Mouse (Mus musculus): ENCODE data around the gene AC109138.7. TPM values are rescaled to one million over a fixed set of nuclear protein-coding genes. Genes with fewer than 3 reads are reported as not detected.

The AC109138.7 gene
- total RNA-seq, 1 experiment from 2014 or later, result not detected

DNA sequence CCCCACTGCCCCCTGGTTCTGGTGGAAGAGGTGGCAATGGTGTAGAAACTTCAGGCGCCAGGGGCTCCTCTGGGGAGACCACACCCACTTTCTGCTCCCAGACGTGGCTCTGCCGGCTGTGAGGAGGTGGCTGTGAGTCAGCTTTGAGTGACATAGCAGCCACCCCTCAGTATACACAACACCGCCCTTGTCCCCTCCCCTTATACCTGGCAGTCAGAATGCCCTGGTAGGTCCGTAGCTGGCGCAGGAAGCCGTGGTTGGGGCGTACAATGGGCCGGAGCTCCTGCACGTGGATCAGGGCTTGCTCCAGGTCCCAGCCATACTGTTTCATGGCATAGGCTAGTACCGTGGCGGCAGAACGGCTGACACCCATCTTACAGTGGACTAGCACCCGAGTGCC, 49.5 kb downstream of the AC109138.7 start:
- peak in 1 of 2 experiments; percentile 26; a peak in 1 of 4 replicates for ATAC-seq (replicated peaks in 1 of 2; ENCODE audit: insufficient read depth in 1 of 2, low FRiP score in 2 of 2, low TSS enrichment in 1 of 2, low read depth in 1 of 2, poor library complexity in 2 of 2, severe bottlenecking in 2 of 2)

DNA sequence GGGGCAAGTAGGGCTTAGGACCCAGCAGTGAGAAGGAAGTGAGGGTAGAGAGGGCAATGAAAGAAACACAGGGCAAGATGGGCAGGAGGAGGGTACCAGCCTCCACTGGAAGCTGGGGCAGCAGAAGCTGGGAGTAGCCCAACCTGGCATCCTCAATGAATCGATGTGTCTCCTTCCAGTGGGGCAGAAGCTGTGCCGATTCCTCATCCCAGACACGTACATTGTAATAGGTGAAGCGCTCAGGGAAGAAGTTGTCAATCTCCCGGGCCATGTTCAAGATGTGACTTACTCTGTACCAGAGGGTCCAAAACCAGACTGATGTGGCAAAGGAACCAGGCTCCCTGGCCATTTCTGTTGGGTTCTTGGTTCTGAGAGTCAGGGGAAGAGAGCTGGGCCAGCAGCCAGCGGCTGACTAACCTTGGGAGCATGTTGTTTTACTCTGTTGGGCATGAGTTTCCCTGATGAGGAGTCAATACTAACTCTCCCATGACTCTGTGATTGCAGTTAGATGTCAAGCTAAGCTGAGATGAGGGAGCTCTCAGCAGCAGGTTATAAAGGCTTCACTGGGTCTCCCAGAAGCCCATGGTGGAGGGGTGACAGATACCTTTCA, 50.1 kb downstream of the AC109138.7 start:
- ATAC-seq (replicated peaks in 1 of 2; ENCODE audit: insufficient read depth in 1 of 2, low FRiP score in 2 of 2, low TSS enrichment in 1 of 2, low read depth in 1 of 2, poor library complexity in 2 of 2, severe bottlenecking in 2 of 2), result no peak

DNA sequence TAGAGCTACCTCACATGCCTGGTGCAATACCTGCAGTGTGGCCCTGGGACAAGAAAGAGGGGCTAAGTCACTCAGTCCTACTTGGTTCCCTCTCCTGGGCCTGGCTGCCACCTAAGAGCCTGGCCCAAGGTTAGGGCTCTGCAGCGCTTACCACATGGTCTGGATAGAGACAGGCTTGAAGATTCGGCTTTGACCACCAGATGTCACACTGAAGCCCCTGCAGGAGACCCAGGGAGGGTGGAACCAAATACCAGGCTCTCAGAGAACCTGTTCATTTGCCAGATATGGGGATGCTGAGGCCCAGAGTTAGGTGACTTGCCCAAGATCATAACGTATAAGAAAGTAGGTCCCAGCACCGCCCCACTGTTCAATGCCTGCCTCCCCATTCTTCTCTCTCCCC, 51.8 kb downstream of the AC109138.7 start:
- no peak for ATAC-seq (replicated peaks in 1 of 2; ENCODE audit: insufficient read depth in 1 of 2, low FRiP score in 2 of 2, low TSS enrichment in 1 of 2, low read depth in 1 of 2, poor library complexity in 2 of 2, severe bottlenecking in 2 of 2)

DNA sequence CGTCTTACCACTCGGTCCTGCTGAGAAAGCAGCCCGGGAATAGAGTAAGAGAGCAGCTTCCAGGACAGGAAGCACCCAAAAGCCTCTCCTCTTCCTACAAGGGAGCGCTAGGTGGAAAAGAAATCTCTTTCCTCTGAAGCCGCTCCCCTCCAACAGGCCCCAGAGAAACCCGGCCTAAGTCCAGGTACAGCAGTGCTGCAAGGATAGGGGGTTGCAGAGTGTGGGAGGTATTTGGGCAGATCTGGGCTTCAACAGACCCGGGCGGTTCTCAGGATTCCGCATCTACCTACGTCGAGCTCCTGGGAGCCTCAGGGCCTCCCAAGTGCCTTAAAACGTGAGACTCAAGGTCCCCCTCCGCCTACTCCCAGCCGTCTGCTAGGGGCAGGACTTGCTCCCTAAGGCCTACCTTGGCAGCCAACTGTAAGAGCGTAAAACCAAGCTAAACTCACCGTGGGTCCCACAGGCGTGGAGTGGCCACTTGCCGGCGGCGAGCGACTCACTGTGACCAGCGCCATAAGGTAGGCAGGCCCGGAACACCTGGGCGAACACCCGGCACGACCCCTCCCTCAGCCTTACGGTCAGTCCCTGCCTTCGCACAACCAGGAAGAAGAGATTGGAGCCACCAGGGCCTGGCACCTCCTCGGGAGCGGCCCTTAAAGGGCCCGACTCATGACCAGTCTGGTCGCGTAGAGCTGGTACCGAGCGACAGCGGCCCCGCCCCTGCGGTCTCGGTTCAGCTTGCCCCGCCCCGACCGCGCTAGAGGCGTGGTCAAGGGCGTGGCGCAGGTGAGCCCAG, 54.6 kb downstream of the AC109138.7 start, which contains the start of gene Ssh3:
Gene Ssh3, minus strand, starts transcription at position 615 of the 796 bp plus-strand sequence.
- ATAC-seq (replicated peaks in 1 of 2; ENCODE audit: insufficient read depth in 1 of 2, low FRiP score in 2 of 2, low TSS enrichment in 1 of 2, low read depth in 1 of 2, poor library complexity in 2 of 2, severe bottlenecking in 2 of 2), result peak; percentile 81 to 83

DNA sequence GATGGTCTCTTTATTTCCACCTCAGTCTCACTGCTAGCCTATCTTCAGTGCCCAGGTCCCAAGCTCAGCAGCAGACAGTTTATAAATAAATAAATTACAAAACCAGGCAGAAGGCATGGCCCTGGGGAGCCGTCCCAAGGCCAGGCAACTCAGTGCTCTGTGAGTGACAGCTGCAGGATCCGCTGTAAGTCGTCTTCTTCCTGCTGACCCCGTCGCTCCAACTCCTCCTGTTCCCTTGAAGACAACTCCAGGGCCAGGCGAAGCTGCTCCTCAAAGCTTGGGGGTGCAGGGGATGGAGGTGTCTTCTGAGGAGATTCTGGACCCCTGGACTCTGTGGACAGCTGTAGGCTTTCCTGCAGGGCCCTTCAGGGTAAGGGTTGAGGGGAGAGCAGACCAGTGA, 56.0 kb downstream of the AC109138.7 start:
- ATAC-seq (replicated peaks in 1 of 2; ENCODE audit: insufficient read depth in 1 of 2, low FRiP score in 2 of 2, low TSS enrichment in 1 of 2, low read depth in 1 of 2, poor library complexity in 2 of 2, severe bottlenecking in 2 of 2), result no peak

DNA sequence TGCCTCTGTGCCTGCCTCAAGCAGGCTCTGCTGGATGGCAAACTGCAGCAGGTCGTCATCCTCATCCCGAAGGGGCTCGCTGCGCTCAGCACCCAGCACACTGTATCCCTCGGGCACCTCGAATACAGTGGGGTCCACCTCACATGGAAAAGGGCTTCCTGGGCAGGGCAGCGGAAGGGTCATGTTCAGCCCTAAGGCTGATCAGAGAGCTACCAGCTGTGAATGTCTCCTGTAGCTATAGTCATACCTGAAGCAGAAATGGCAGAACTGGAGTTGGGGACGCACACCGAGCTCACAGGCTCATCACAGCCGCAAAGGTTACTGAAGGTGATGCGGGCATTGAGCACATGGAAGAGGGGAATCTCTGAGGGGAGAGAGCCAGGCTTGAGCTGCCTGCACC, 56.8 kb downstream of the AC109138.7 start:
- ATAC-seq (replicated peaks in 1 of 2; ENCODE audit: insufficient read depth in 1 of 2, low FRiP score in 2 of 2, low TSS enrichment in 1 of 2, low read depth in 1 of 2, poor library complexity in 2 of 2, severe bottlenecking in 2 of 2), result no peak

DNA sequence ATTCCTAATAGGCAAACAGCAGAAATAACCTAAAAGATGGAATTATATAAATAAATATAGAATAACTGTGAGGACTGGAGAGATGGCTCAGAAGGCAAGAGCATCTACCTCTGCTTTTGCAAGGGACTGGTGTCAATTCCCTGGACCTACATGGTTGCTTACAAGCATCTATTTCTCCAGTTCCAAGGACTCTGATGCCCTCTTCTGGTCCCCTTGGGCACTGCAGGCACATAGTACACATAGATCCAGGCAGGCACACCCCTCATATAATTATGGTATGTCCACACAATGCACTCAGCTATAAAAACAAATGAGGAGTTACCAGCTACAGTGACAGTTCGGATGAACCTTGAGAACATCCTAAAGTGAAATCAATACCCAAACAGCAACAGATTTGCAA, 65.3 kb downstream of the AC109138.7 start:
- no peak for ATAC-seq (replicated peaks in 1 of 2; ENCODE audit: insufficient read depth in 1 of 2, low FRiP score in 2 of 2, low TSS enrichment in 1 of 2, low read depth in 1 of 2, poor library complexity in 2 of 2, severe bottlenecking in 2 of 2)

DNA sequence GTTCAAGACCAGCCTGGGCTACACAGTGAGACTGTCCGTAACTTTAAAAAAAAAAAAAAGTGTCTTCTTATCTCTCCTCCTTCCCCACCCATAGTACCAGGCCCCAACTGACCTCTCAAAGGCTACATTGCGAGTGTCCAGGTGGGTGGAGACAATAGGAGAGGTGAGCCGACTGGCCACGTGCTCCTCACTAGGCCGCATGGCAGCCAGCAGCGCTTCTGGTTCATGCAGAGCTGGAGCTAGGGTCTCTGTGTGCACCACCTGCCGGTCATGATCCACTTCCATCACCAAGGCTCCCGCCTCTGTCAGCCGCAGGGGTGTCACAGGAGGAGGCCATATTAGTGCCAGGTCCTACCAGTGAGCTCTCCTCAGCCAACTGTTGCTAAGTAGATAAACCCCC, 66.3 kb downstream of the AC109138.7 start:
- no peak for ATAC-seq (replicated peaks in 1 of 2; ENCODE audit: insufficient read depth in 1 of 2, low FRiP score in 2 of 2, low TSS enrichment in 1 of 2, low read depth in 1 of 2, poor library complexity in 2 of 2, severe bottlenecking in 2 of 2)

Other genes starting within 250 kb of the AC109138.7 start
- 0.56 TPM in 1 of 2 replicates, not detected in the other for gene Aldh3b2, start 242.0 kb upstream of the AC109138.7 start, total RNA-seq (2017)
- gene Acy3, start 227.8 kb upstream of the AC109138.7 start, total RNA-seq (2017), result 6.8 and 8.4 TPM in 2 replicates
- gene Tbx10, start 221.6 kb upstream of the AC109138.7 start, total RNA-seq (2017), result not detected in 2 replicates
- 4.5 and 13.5 TPM in 2 replicates for gene Nudt8, start 213.8 kb upstream of the AC109138.7 start, total RNA-seq (2017)
- 1.8 and 2.3 TPM in 2 replicates for gene Gm49405, start 213.7 kb upstream of the AC109138.7 start, total RNA-seq (2017)
- 1.5 and 1.9 TPM in 2 replicates for gene Doc2g, start 211.0 kb upstream of the AC109138.7 start, total RNA-seq (2017)
- gene Ndufv1, start 201.6 kb upstream of the AC109138.7 start, total RNA-seq (2017), result 142 and 166 TPM in 2 replicates
- gene Gstp1, start 176.4 kb upstream of the AC109138.7 start, total RNA-seq (2017), result 62.7 and 72.5 TPM in 2 replicates
- gene Gstp2, start 168.3 kb upstream of the AC109138.7 start, total RNA-seq (2017), result not detected in 2 replicates
- gene Gstp3, start 154.8 kb upstream of the AC109138.7 start, total RNA-seq (2017), result 1.4 and 13.2 TPM in 2 replicates
- gene Cabp2, start 132.8 kb upstream of the AC109138.7 start, total RNA-seq (2017), result not detected in 2 replicates
- 13.3 and 18.8 TPM in 2 replicates for gene Cdk2ap2, start 117.2 kb upstream of the AC109138.7 start, total RNA-seq (2017)
- gene Pitpnm1, start 114.4 kb upstream of the AC109138.7 start, total RNA-seq (2017), result 20.0 and 22.4 TPM in 2 replicates
- gene Aip, start 88.5 kb upstream of the AC109138.7 start, total RNA-seq (2017), result 60.3 and 78.0 TPM in 2 replicates
- gene Gpr152, start 74.6 kb upstream of the AC109138.7 start, total RNA-seq (2017), result not detected in 2 replicates
- not detected in 2 replicates for gene Cabp4, start 70.3 kb upstream of the AC109138.7 start, total RNA-seq (2017)
- 66.9 and 109 TPM in 2 replicates for gene Coro1b, start 65.7 kb upstream of the AC109138.7 start, total RNA-seq (2017)
- gene Ptprcap, start 60.8 kb upstream of the AC109138.7 start, total RNA-seq (2017), result 229 and 295 TPM in 2 replicates
- 16.2 and 18.8 TPM in 2 replicates for gene Rps6kb2, start 51.0 kb upstream of the AC109138.7 start, total RNA-seq (2017)
- 11.2 and 16.2 TPM in 2 replicates for gene Carns1, start 38.9 kb upstream of the AC109138.7 start, total RNA-seq (2017)
- gene Tbc1d10c, start 23.1 kb upstream of the AC109138.7 start, total RNA-seq (2017), result 59.8 and 70.8 TPM in 2 replicates
- 384 and 392 TPM in 2 replicates for gene Ppp1ca, start 22.3 kb upstream of the AC109138.7 start, total RNA-seq (2017)
- 16.4 and 17.3 TPM in 2 replicates for gene Rad9a, start 12.7 kb upstream of the AC109138.7 start, total RNA-seq (2017)
- gene Clcf1, start 119 bp upstream of the AC109138.7 start, total RNA-seq (2017), result 12.8 and 17.3 TPM in 2 replicates
- gene Pold4, start 17.5 kb downstream of the AC109138.7 start, total RNA-seq (2017), result 61.0 and 88.8 TPM in 2 replicates
- gene Ssh3, start 54.8 kb downstream of the AC109138.7 start, total RNA-seq (2017), result 23.2 and 32.7 TPM in 2 replicates
- 6.0 and 6.6 TPM in 2 replicates for gene Ankrd13d, start 68.8 kb downstream of the AC109138.7 start, total RNA-seq (2017)
- gene Grk2, start 91.9 kb downstream of the AC109138.7 start, total RNA-seq (2017), result 147 and 234 TPM in 2 replicates
- gene Kdm2a, start 183.9 kb downstream of the AC109138.7 start, total RNA-seq (2017), result 95.0 and 119 TPM in 2 replicates
- gene Rhod, start 225.1 kb downstream of the AC109138.7 start, total RNA-seq (2017), result 2.4 and 2.7 TPM in 2 replicates

Data from hematopoietic stem cell, adult 5-6 weeks (primary cell).